Comparison of ENCODE assay signal across 15 mouse cellular contexts in genomic region chr13:64038114-64038513, GRCm38 (mm10). TPM values are rescaled to one million over a fixed set of nuclear protein-coding genes. Genes with fewer than 3 reads are reported as not detected.
DNase-seq lines count a peak whose midpoint lies in the region; ATAC-seq and TF ChIP-seq lines count a peak whose summit lies in the region.
"Had no signal": no experiment of that assay in that cellular context is flagged by ENCODE, and none has a peak within 500 bp of the region (broad histone marks: within the 10 kb centered on the region; RNA-seq: fewer than 3 reads in every experiment).

No protein-coding gene starts in this region.

- peak; percentile 66 for TF ChIP-seq CTCF in kidney, postnatal 0 days (IDR thresholded peaks at IDR 0.05; ENCODE audit: low read depth)

- no peak overlapping the region for H3K4me2 ChIP-seq in kidney, postnatal 0 days (ENCODE audit: low read length)
- H3K4me2 ChIP-seq in neural tube, embryonic 15.5 days, result no peak overlapping the region
- H3K4me2 ChIP-seq: hindbrain, embryonic 12.5 days; midbrain, embryonic 12.5 days; stomach, embryonic 15.5 days had no signal

- H3K4me3 ChIP-seq in kidney, postnatal 0 days (replicated peaks; ENCODE audit: low read depth, low read length), result no peak overlapping the region
- no peak overlapping the region for H3K4me3 ChIP-seq in neural tube, embryonic 15.5 days (replicated peaks)
- H3K4me3 ChIP-seq: forebrain, embryonic 10.5 days; hindbrain, embryonic 12.5 days; midbrain, embryonic 12.5 days; stomach, embryonic 15.5 days had no signal

- H3K36me3 ChIP-seq in kidney, postnatal 0 days (ENCODE audit: insufficient read depth, low read length), result no peaks in the 10 kb centered on the region
- no peaks in the 10 kb centered on the region for H3K36me3 ChIP-seq in neural tube, embryonic 15.5 days
- H3K36me3 ChIP-seq: forebrain, embryonic 10.5 days; hindbrain, embryonic 12.5 days; midbrain, embryonic 12.5 days; stomach, embryonic 15.5 days had no signal

- no peak overlapping the region for H3K9ac ChIP-seq in kidney, postnatal 0 days (ENCODE audit: low read depth, low read length)
- no peak overlapping the region for H3K9ac ChIP-seq in neural tube, embryonic 15.5 days (replicated peaks)
- H3K9ac ChIP-seq: hindbrain, embryonic 12.5 days; midbrain, embryonic 12.5 days; stomach, embryonic 15.5 days had no signal

- H3K4me1 ChIP-seq in kidney, postnatal 0 days (replicated peaks; ENCODE audit: insufficient read depth, low read length), result no peaks in the 10 kb centered on the region
- no peaks in the 10 kb centered on the region for H3K4me1 ChIP-seq in neural tube, embryonic 15.5 days

- no peak overlapping the region for H3K27ac ChIP-seq in kidney, postnatal 0 days
- H3K27ac ChIP-seq in neural tube, embryonic 15.5 days (replicated peaks), result no peak overlapping the region
- H3K27ac ChIP-seq: forebrain, embryonic 10.5 days; hindbrain, embryonic 12.5 days; midbrain, embryonic 12.5 days had no signal

- H3K9me3 ChIP-seq in kidney, postnatal 0 days (replicated peaks; ENCODE audit: low read length), result no peaks in the 10 kb centered on the region
- no peaks in the 10 kb centered on the region for H3K9me3 ChIP-seq in neural tube, embryonic 15.5 days (replicated peaks)
- H3K9me3 ChIP-seq: forebrain, embryonic 10.5 days; hindbrain, embryonic 12.5 days; midbrain, embryonic 12.5 days; stomach, embryonic 15.5 days had no signal

- ATAC-seq in kidney, postnatal 0 days (replicated peaks; ENCODE audit: low FRiP score, low read depth), result no peak
- no peak for ATAC-seq in neural tube, embryonic 15.5 days (ENCODE audit: low FRiP score)

- H3K27me3 ChIP-seq in kidney, postnatal 0 days (ENCODE audit: insufficient read depth, low read length), result no peaks in the 10 kb centered on the region
- peaks cover 4% of the 10 kb centered on the region; the same call in 1 of the 2 replicates for H3K27me3 ChIP-seq in neural tube, embryonic 15.5 days (replicated peaks)
- H3K27me3 ChIP-seq: stomach, embryonic 15.5 days had no signal

- peak; percentile 78 for DNase-seq in kidney, postnatal 0 days (ENCODE audit: low spot score)
- DNase-seq in kidney, adult 11 months, result no peak
- peak; percentile 32 for DNase-seq in A20 (ENCODE audit: low read depth, low spot score)
- DNase-seq in ES-CJ7 (ENCODE audit: low read depth, low spot score), result peak; percentile 25
- DNase-seq in cerebellum, postnatal 10 days, result peak; percentile 40 to 44
- DNase-seq in frontal cortex, postnatal 14 days (ENCODE audit: low spot score in 2 of 2), result no peak
- no peak for DNase-seq in kidney, postnatal 10 days
- DNase-seq: heart, adult 11 months; kidney, postnatal 4 days had no signal

RNA-seq across cellular contexts. Expression of gene Hsd17b3, which starts 50.9 kb away (rescaled TPM):
- polyA plus RNA-seq in kidney, postnatal 0 days (2015; fragmentation: Nextera tagmentation; extraction: Ambion mirVana), result not detected in 2 replicates
- not detected in 2 replicates for polyA plus RNA-seq in neural tube, embryonic 15.5 days (2015; fragmentation: Nextera tagmentation; extraction: Ambion mirVana)
- polyA plus RNA-seq: hindbrain, embryonic 12.5 days; limb, embryonic 14.5 days; midbrain, embryonic 12.5 days; stomach, embryonic 15.5 days had no signal

Comparison
In these comparisons a context has a peak if more than half of its experiments do, and no peak if none do; other contexts are left out.
1. DNase-seq: peak in kidney, postnatal 0 days (single experiment), A20 (single experiment), ES-CJ7 (single experiment) and cerebellum, postnatal 10 days (2 of 2); none in kidney, adult 11 months (single experiment), frontal cortex, postnatal 14 days (0 of 2) and kidney, postnatal 10 days (single experiment).